Mouse (Mus musculus): ENCODE measurements around the gene Parp6. TPM values are rescaled to one million over a fixed set of nuclear protein-coding genes. Genes with fewer than 3 reads are reported as not detected.

The Parp6 gene
- polyA plus RNA-seq, 1 experiment from 2014 or later: 27.6 TPM

- no peak overlapping the region for H3K9ac ChIP-seq
- no peak overlapping the region for H3K4me2 ChIP-seq
- no peaks in the 10 kb centered on the region for H3K36me3 ChIP-seq
- ATAC-seq (replicated peaks; ENCODE audit: low FRiP score): no peak
- H3K27ac ChIP-seq: no peak overlapping the region
- peaks cover 14% of the 10 kb centered on the region for H3K4me1 ChIP-seq
- WGBS: 33% methylated on average over 16 of the region's 16 CpGs
- no peaks in the 10 kb centered on the region for H3K9me3 ChIP-seq (replicated peaks)
- peaks cover 3% of the 10 kb centered on the region; the same call in 1 of the 2 replicates for H3K27me3 ChIP-seq
- no peak overlapping the region for H3K4me3 ChIP-seq (replicated peaks)
Observed at GRCm38 (mm10) chr9:59694571-59695450, 77.7 kb downstream of the Parp6 start.

GRCm38 (mm10) chr9:59695451-59695813 lies 78.3 kb downstream of the Parp6 start:
- no peak overlapping the region for H3K4me2 ChIP-seq
- 32% methylated on average over 3 of the region's 3 CpGs for WGBS
- H3K4me1 ChIP-seq: peaks cover 14% of the 10 kb centered on the region
- peaks cover 3% of the 10 kb centered on the region; the same call in 1 of the 2 replicates for H3K27me3 ChIP-seq
- no peak for ATAC-seq (replicated peaks; ENCODE audit: low FRiP score)
- no peaks in the 10 kb centered on the region for H3K9me3 ChIP-seq (replicated peaks)
- no peaks in the 10 kb centered on the region for H3K36me3 ChIP-seq
- H3K27ac ChIP-seq: no peak overlapping the region
- no peak overlapping the region for H3K9ac ChIP-seq
- H3K4me3 ChIP-seq (replicated peaks): no peak overlapping the region

- Histone ChIP-seq H3K9me3 (replicated peaks) (no peaks in the 10 kb centered on the region), H3K27me3 (peaks cover 3% of the 10 kb centered on the region; the same call in 1 of the 2 replicates), H3K4me3 (replicated peaks) (no peak overlapping the region), H3K36me3 (no peaks in the 10 kb centered on the region), H3K27ac (no peak overlapping the region), H3K4me2 (no peak overlapping the region), H3K4me1 (peaks cover 14% of the 10 kb centered on the region), H3K9ac (no peak overlapping the region)
- 79% methylated on average over 3 of the region's 3 CpGs for WGBS
- no peak for ATAC-seq (replicated peaks; ENCODE audit: low FRiP score)
Observed at GRCm38 (mm10) chr9:59696381-59696780, 79.3 kb downstream of the Parp6 start.

Other genes with a start within 250 kb of the Parp6 start
- 16.3 and 18.4 TPM in 2 replicates for gene Arih1, start 130.7 kb upstream of the Parp6 start, polyA plus RNA-seq (2015; fragmentation: Nextera tagmentation; extraction: Ambion mirVana)
- gene Hexa, start 77.7 kb upstream of the Parp6 start, polyA plus RNA-seq (2015; fragmentation: Nextera tagmentation; extraction: Ambion mirVana): 58.9 and 67.1 TPM in 2 replicates
- gene Tmem202, start 77.4 kb upstream of the Parp6 start, polyA plus RNA-seq (2015; fragmentation: Nextera tagmentation; extraction: Ambion mirVana): 0.26 TPM in 1 of 2 replicates, not detected in the other
- 0.69 and 2.5 TPM in 2 replicates for gene Celf6, start 39.4 kb upstream of the Parp6 start, polyA plus RNA-seq (2015; fragmentation: Nextera tagmentation; extraction: Ambion mirVana)
- 1,267 and 1,340 TPM in 2 replicates for gene Pkm, start 39.1 kb downstream of the Parp6 start, polyA plus RNA-seq (2015; fragmentation: Nextera tagmentation; extraction: Ambion mirVana)
- gene Gramd2, start 62.9 kb downstream of the Parp6 start, polyA plus RNA-seq (2015; fragmentation: Nextera tagmentation; extraction: Ambion mirVana): 0.95 and 1.0 TPM in 2 replicates
- 12.5 and 14.1 TPM in 2 replicates for gene Senp8, start 133.4 kb downstream of the Parp6 start, polyA plus RNA-seq (2015; fragmentation: Nextera tagmentation; extraction: Ambion mirVana)
- 15.1 and 18.7 TPM in 2 replicates for gene Myo9a, start 133.6 kb downstream of the Parp6 start, polyA plus RNA-seq (2015; fragmentation: Nextera tagmentation; extraction: Ambion mirVana)

Measured in kidney, embryonic 15.5 days (tissue).